ENCODE assay signal across 18 mouse cellular contexts in the genomic region with DNA sequence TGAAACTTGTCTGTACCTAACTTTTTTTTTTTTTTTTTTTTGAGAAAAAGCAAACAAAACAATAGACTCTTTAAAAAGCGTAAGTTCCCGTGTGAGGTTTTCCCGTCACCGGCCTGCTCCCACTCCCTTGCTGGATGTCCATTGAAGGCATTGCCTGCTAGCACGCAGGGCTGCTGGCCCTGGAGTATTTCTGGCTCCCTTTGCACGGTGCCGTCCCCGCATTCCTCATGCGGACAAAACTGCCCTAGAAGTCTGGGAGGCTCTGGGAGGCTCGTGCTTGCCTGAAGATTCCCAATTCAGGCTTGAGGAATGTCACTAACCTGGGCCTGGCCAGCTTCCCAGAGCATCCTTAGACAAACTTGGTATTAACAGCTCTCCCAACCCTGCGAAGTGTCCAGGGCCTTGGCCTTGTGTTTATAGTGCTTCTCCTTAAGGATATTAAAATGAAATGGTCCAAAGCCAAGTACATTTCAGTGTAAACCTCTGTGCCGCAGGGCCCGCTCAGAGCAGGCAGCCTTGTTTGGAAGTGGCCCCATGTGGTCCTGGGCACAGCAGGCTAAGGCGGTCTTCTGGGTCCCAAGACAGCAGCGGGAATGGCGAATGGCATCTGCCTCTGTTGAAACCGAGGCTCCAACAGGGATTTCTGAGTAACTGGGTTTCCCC. TPM values are rescaled to one million over a fixed set of nuclear protein-coding genes. Genes with fewer than 3 reads are reported as not detected.
A peak's percentile ranks its signal among the peaks of the same experiment; 100 is the strongest.
DNase-seq lines count a peak whose midpoint lies in the region; ATAC-seq and TF ChIP-seq lines count a peak whose summit lies in the region.
"Had no signal": no experiment of that assay in that cellular context is flagged by ENCODE, and none has a peak within 500 bp of the region (broad histone marks: within the 10 kb centered on the region; RNA-seq: fewer than 3 reads in every experiment).

No protein-coding gene starts in this region.

- no peak for TF ChIP-seq CTCF in heart, postnatal 0 days (IDR thresholded peaks at IDR 0.05; ENCODE audit: low read depth)
- no peak for TF ChIP-seq CTCF in stomach, postnatal 0 days (IDR thresholded peaks at IDR 0.05; ENCODE audit: low read depth)

- H3K9me3 ChIP-seq in heart, postnatal 0 days (replicated peaks; ENCODE audit: control insufficient read depth, low read length): no peaks in the 10 kb centered on the region
- H3K9me3 ChIP-seq in neural tube, embryonic 13.5 days: no peaks in the 10 kb centered on the region
- H3K9me3 ChIP-seq in stomach, postnatal 0 days (ENCODE audit: control insufficient read depth, low read length): no peaks in the 10 kb centered on the region
- H3K9me3 ChIP-seq: embryonic facial prominence, embryonic 15.5 days; forebrain, embryonic 10.5 days; hindbrain, embryonic 15.5 days; limb, embryonic 10.5 days; megakaryocyte, embryonic 14.5 days had no signal

- ATAC-seq in heart, postnatal 0 days (ENCODE audit: insufficient read depth, low read depth): peak; percentile 63; the same call in 1 of the 2 replicates
- ATAC-seq in neural tube, embryonic 13.5 days (ENCODE audit: low read depth): no peak
- ATAC-seq in stomach, postnatal 0 days (ENCODE audit: low FRiP score, low TSS enrichment): peak; percentile 63; the same call in 1 of the 2 replicates

- no peak overlapping the region; the same call in 1 of the 2 replicates for H3K9ac ChIP-seq in heart, postnatal 0 days (replicated peaks; ENCODE audit: low read depth, low read length)
- no peak overlapping the region for H3K9ac ChIP-seq in neural tube, embryonic 13.5 days
- no peak overlapping the region for H3K9ac ChIP-seq in stomach, postnatal 0 days (ENCODE audit: low read length)
- H3K9ac ChIP-seq: embryonic facial prominence, embryonic 15.5 days; hindbrain, embryonic 15.5 days had no signal

- H3K36me3 ChIP-seq in heart, postnatal 0 days (replicated peaks; ENCODE audit: control insufficient read depth, insufficient read depth, low read length): peaks cover 6% of the 10 kb centered on the region; the same call in 1 of the 2 replicates
- 0 out of 2 replicates have a peak, but pooled peaks cover 6% of the 10 kb centered on the region for H3K36me3 ChIP-seq in neural tube, embryonic 13.5 days
- H3K36me3 ChIP-seq in stomach, postnatal 0 days (ENCODE audit: control insufficient read depth, insufficient read depth, low read length): peaks cover 2% of the 10 kb centered on the region; the same call in 1 of the 2 replicates
- H3K36me3 ChIP-seq: hindbrain, embryonic 15.5 days had no signal

- H3K4me2 ChIP-seq in heart, postnatal 0 days (ENCODE audit: low read depth, low read length): no peak overlapping the region
- no peak overlapping the region for H3K4me2 ChIP-seq in neural tube, embryonic 13.5 days
- H3K4me2 ChIP-seq in stomach, postnatal 0 days (replicated peaks; ENCODE audit: low read depth): no peak overlapping the region
- H3K4me2 ChIP-seq: embryonic facial prominence, embryonic 15.5 days; hindbrain, embryonic 15.5 days; liver, embryonic 11.5 days had no signal

- no peak overlapping the region for H3K4me3 ChIP-seq in heart, postnatal 0 days (ENCODE audit: low read depth, low read length)
- H3K4me3 ChIP-seq in neural tube, embryonic 13.5 days: no peak overlapping the region
- no peak overlapping the region for H3K4me3 ChIP-seq in stomach, postnatal 0 days (ENCODE audit: low read depth, low read length)
- H3K4me3 ChIP-seq: embryonic facial prominence, embryonic 15.5 days; forebrain, embryonic 10.5 days; hindbrain, embryonic 15.5 days; left cerebral cortex, adult 2 months; limb, embryonic 10.5 days; megakaryocyte, embryonic 14.5 days had no signal

- no peaks in the 10 kb centered on the region for H3K27me3 ChIP-seq in heart, postnatal 0 days (ENCODE audit: control insufficient read depth, insufficient read depth, low read length)
- H3K27me3 ChIP-seq in neural tube, embryonic 13.5 days: no peaks in the 10 kb centered on the region
- no peaks in the 10 kb centered on the region for H3K27me3 ChIP-seq in stomach, postnatal 0 days (ENCODE audit: control insufficient read depth, insufficient read depth, low read length)
- H3K27me3 ChIP-seq: CH12.LX; embryonic facial prominence, embryonic 15.5 days; hindbrain, embryonic 15.5 days had no signal

- DNase-seq in heart, adult 11 months: peak; percentile 90
- DNase-seq in heart, postnatal 4 days: no peak
- DNase-seq in heart, postnatal 0 days (ENCODE audit: low spot score): peak; percentile 55
- no peak for DNase-seq in heart, adult 18-20 months
- no peak for DNase-seq in neural tube, embryonic 10.5 days (ENCODE audit: extremely low spot score, low spot score)
- DNase-seq in stomach, postnatal 0 days (ENCODE audit: low spot score): no peak
- DNase-seq in yolk sac, embryonic 10.5 days (ENCODE audit: low spot score): no peak
- DNase-seq: cerebellum, adult 11 months; thymus, adult 18-20 months had no signal

- H3K27ac ChIP-seq in heart, postnatal 0 days (ENCODE audit: low read depth): peak overlapping the region; percentile 61
- peak overlapping the region; percentile 50; the same call in 1 of the 2 replicates for H3K27ac ChIP-seq in neural tube, embryonic 13.5 days (replicated peaks)
- H3K27ac ChIP-seq in stomach, postnatal 0 days (replicated peaks): peak overlapping the region; percentile 84
- H3K27ac ChIP-seq: embryonic facial prominence, embryonic 15.5 days; forebrain, embryonic 10.5 days; hindbrain, embryonic 15.5 days; left cerebral cortex, adult 2 months; limb, embryonic 10.5 days had no signal

- WGBS in heart, postnatal 0 days: 43% methylated on average over 17 of the region's 17 CpGs
- 70% methylated on average over 17 of the region's 17 CpGs for WGBS in neural tube, embryonic 13.5 days
- 52% methylated on average over 17 of the region's 17 CpGs for WGBS in stomach, postnatal 0 days

- peaks cover 13% of the 10 kb centered on the region; the same call in 1 of the 2 replicates for H3K4me1 ChIP-seq in heart, postnatal 0 days (ENCODE audit: control insufficient read depth, insufficient read depth)
- H3K4me1 ChIP-seq in neural tube, embryonic 13.5 days (replicated peaks): peaks cover 15% of the 10 kb centered on the region
- H3K4me1 ChIP-seq in stomach, postnatal 0 days (replicated peaks; ENCODE audit: control insufficient read depth, insufficient read depth): no peaks in the 10 kb centered on the region
- H3K4me1 ChIP-seq: embryonic facial prominence, embryonic 15.5 days had no signal

- no peak for TF ChIP-seq EP300 in heart, postnatal 0 days (IDR thresholded peaks at IDR 0.05; ENCODE audit: low read depth)
- TF ChIP-seq EP300 in stomach, postnatal 0 days (optimal IDR thresholded peaks at IDR 0.05): no peak

RNA-seq across cellular contexts. Expression of a gene that starts 54.2 kb away (rescaled TPM):
- total RNA-seq in heart, postnatal 4 days (2021): 10 to 100 TPM; 34.9 TPM
- 15.5 and 16.4 TPM in 2 replicates for total RNA-seq in heart, postnatal 0 days (2014; rRNA removed; ENCODE audit: low replicate concordance)
- 12.7 TPM in 2 replicates for polyA plus RNA-seq in heart, postnatal 0 days (2015; fragmentation: Nextera tagmentation; extraction: Ambion mirVana)
- total RNA-seq in heart, adult 18-20 months (2021): 10 to 100 TPM; 16.7 to 18.2 TPM
- 11.7 and 11.9 TPM in 2 replicates for polyA plus RNA-seq in neural tube, embryonic 13.5 days (2015; fragmentation: Nextera tagmentation; extraction: Ambion mirVana)
- polyA plus RNA-seq in stomach, postnatal 0 days (2015; fragmentation: Nextera tagmentation; extraction: Ambion mirVana): 12.6 and 13.6 TPM in 2 replicates

RNA-seq across cellular contexts. Expression of a gene that starts 56.3 kb away (rescaled TPM):
- total RNA-seq in heart, postnatal 4 days (2021): 10 to 100 TPM; 15.7 to 17.7 TPM
- total RNA-seq in heart, postnatal 0 days (2014; rRNA removed; ENCODE audit: low replicate concordance): 24.4 and 71.6 TPM in 2 replicates
- polyA plus RNA-seq in heart, postnatal 0 days (2015; fragmentation: Nextera tagmentation; extraction: Ambion mirVana): 14.3 and 15.2 TPM in 2 replicates
- 10 to 100 TPM; 12.8 to 13.9 TPM for total RNA-seq in heart, adult 18-20 months (2021)
- 30.6 and 35.3 TPM in 2 replicates for polyA plus RNA-seq in neural tube, embryonic 13.5 days (2015; fragmentation: Nextera tagmentation; extraction: Ambion mirVana)
- polyA plus RNA-seq in stomach, postnatal 0 days (2015; fragmentation: Nextera tagmentation; extraction: Ambion mirVana): 66.0 and 66.5 TPM in 2 replicates

RNA-seq across cellular contexts. Expression of a gene that starts 58.2 kb away (rescaled TPM):
- total RNA-seq in heart, postnatal 4 days (2021): 1 to 10 TPM; 5.5 to 5.6 TPM
- 0.43 and 17.2 TPM in 2 replicates for total RNA-seq in heart, postnatal 0 days (2014; rRNA removed; ENCODE audit: low replicate concordance)
- polyA plus RNA-seq in heart, postnatal 0 days (2015; fragmentation: Nextera tagmentation; extraction: Ambion mirVana): 1.1 and 1.5 TPM in 2 replicates
- 10 to 100 TPM in 1 of 2 experiments, 1 to 10 TPM in 1; 9.6 to 10.6 TPM for total RNA-seq in heart, adult 18-20 months (2021)
- 14.5 TPM in 2 replicates for polyA plus RNA-seq in neural tube, embryonic 13.5 days (2015; fragmentation: Nextera tagmentation; extraction: Ambion mirVana)
- polyA plus RNA-seq in stomach, postnatal 0 days (2015; fragmentation: Nextera tagmentation; extraction: Ambion mirVana): 13.7 and 17.1 TPM in 2 replicates
- total RNA-seq: CH12.LX had no signal

Comparison
In these comparisons a context has a peak if more than half of its experiments do, and no peak if none do; other contexts are left out.
1. DNase-seq: peak in heart, adult 11 months (single experiment) and heart, postnatal 0 days (single experiment); none in heart, postnatal 4 days (single experiment), heart, adult 18-20 months (0 of 2), neural tube, embryonic 10.5 days (single experiment), stomach, postnatal 0 days (single experiment) and yolk sac, embryonic 10.5 days (single experiment).
2. Peak in every context shown above with its lines, with median percentiles within 50 percentile points of each other: H3K27ac ChIP-seq.